Mouse (Mus musculus) brain, embryonic 14.5 days (tissue): ENCODE measurements around the gene Rab27a.

ENCODE experiments used
- CTCF ChIP-seq: fragments of 200-500 bp; IDR thresholded peaks from 2 replicates; pipeline ENCODE4 v1.5.1; 2012; ENCODE audit warnings: inconsistent platforms, mild to moderate bottlenecking, moderate library complexity, borderline replicate concordance; ENCODE audit not compliant: insufficient read depth, insufficient read length; ENCODE audit errors: extremely low read depth
- POLR2A ChIP-seq: fragments of 200-500 bp; IDR thresholded peaks from 2 replicates; pipeline ENCODE4 v1.6.1; 2012; ENCODE audit warnings: mild to moderate bottlenecking, inconsistent platforms, borderline replicate concordance; ENCODE audit not compliant: poor library complexity, insufficient read depth, insufficient read length, severe bottlenecking; ENCODE audit errors: extremely low read depth

- no peak for TF ChIP-seq POLR2A
- no peak for TF ChIP-seq CTCF
Observed at GRCm38 (mm10) chr9:73087121-73087520, 42.5 kb downstream of the Rab27a start.
